Mouse (Mus musculus) right cerebral cortex, postnatal 25 days (tissue): Measurements from ENCODE around the gene Rpl5.
A peak's percentile ranks its signal among the peaks of the same experiment; 100 is the strongest.
"Not testable (repeated sequence)": the region's sequence is repeated elsewhere in the genome, so short reads cannot be mapped to it uniquely, and the experiment has no call there.

Source experiments
- DNase-seq: peaks from one replicate; pipeline ENCODE4 v3.0.0; 2022

The Rpl5 gene

DNA sequence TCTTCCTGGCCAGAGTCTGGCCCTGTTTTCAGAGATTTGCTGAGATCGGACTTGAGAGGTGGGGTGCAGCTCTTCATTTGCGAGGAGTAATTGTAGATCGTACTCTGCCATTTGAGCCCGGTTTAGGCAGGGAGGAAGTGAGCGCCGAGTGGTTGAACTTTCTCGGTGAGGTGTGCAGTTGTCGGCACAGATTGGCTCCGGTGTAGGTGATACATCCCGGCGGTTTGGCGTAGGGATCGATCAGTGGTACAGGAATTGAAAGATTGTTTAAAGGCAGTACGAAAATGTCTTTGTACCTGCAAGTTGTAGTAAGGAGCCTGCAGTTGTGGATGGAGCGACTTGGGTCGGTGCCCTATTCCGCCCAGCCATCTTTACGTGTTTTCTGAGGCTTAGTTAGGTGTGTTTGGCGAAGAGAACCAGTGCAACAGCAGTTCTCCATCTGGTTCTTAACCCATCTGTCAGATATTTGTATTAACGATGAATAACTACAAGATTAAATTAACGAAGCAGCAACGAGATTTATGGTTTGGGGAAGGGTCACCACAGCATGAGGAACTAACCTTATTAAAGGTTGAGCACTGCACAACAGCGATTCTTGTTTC, 813 bp downstream of the Rpl5 start:
- DNase-seq: no peak

DNA sequence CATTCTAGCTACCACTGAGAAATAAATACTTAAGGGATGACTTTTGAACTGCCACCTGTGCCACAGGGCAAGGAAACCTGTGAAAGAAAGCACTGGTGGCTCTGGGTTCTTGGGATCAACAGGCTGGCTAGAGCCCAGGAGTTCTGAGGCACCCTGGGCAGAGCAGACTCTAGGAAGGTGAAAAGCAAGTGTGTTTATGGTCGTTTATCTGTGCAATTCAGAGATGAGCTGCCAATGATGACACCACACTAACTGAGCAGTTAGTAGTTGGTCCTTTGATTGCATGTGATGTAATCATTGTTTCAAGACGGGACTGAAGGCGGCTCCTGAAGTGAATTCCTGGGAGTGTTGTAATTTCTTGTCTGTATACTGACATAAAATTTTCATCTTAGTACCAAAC, 4.0 kb downstream of the Rpl5 start:
- no peak for DNase-seq

DNA sequence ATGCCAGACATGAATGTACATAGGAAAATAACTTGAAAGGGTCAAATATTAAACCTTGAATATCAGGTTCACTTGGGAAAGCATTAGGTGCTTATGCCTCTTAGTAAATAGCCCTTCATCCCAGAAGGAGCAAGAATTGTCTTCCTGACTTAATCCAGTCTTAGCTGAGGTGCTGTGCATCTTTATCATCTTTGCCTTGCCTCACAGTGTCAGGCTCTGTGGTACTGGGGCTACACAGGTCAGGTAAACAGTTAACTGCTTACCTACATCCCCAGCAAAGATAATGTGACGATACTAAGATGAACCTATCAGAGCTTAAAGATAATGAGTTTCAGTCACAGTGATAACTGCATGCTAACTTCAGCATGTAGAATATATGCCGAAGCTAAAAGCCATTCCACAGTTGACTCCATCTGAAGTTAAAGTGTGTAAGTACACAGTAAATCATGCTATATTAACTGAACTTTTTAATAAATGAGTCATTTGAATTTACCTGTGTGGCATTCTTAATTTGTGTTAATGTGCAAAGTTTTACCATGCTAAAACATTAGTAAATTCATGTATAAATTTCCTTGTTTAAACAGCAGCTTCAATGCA, 8.3 kb downstream of the Rpl5 start:
- no peak for DNase-seq

DNA sequence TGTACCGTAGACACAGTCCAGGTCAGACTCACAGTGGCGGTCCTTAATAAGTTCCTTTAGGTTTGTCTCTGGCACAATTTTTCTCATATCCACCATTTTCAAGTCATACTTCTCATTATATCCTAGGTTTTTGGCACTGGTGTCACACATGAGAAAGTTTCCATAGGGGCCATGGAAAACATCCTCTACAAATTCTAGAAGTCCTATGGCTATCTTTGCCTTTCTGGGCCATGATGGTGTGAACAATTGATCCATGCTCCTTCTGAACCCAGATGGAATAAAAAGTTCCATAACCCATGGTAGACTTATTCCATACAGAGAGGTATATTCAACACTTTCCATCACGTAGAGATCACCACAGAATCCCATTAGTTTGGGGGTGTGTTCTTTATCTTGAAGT, 9.4 kb downstream of the Rpl5 start:
- no peak for DNase-seq

DNA sequence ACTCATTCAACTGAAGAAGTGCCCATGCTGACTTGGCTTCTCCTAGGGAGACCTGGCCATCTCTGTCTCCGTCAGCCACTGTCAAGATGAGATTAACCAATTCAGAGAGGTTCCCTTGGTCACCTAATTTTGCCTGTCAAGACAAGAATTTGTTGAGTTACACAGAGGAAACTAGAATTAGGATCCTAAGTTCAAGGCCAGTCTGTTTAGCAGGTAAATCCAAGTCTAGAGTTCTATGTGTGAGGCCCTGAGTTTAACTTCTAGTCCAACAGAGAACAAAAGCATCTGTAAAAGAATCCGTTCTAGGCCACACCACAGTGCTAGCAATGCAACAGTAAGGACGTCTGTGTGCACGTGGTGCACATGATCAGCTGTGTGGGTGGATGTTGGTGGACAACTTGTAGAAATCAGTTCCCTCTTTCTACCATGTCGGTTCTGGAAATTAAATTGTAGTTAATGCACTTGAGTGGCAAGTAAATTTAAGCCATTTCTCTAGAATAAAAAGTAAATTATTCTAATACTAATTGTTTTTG, 9.8 kb downstream of the Rpl5 start:
- DNase-seq: peak; percentile 2

DNA sequence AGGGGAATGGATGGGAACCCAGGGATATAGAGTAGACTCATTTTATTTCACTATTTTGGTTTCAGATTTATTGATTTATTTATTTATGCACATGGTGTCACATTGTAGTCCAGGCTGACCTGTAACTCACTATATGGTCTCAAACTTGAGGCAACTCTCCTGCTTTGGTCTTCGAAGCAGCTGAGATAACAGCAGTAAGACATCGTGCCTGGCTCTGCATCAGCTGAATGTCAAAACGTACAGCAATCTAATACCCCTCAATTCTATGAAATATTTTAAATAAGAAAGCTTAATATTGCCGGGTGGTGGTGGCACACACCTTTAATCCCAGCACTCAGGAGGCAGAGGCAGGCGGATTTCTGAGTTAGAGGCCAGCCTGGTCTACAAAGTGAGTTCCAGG, 10.7 kb downstream of the Rpl5 start:
- DNase-seq: peak; percentile 0

DNA sequence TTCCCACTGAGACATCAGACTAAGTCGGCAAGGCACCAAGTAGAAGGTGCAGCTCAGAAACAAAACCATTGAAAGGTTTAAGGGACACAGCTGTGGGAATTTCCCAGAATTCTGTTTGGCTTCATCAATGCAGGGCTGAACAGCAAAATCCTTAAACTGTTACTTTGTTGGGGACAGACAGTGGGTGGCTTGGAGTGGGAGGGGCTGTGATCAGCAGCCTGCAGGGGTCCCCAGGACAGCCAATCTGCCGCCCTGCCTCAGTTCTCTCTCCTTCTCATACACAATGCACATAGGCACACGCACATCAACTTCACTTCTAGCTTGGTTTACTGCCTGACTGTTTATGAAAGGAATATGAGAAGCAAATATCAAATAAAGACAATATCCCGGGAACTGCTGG, 15.0 kb downstream of the Rpl5 start:
- DNase-seq: no peak

DNA sequence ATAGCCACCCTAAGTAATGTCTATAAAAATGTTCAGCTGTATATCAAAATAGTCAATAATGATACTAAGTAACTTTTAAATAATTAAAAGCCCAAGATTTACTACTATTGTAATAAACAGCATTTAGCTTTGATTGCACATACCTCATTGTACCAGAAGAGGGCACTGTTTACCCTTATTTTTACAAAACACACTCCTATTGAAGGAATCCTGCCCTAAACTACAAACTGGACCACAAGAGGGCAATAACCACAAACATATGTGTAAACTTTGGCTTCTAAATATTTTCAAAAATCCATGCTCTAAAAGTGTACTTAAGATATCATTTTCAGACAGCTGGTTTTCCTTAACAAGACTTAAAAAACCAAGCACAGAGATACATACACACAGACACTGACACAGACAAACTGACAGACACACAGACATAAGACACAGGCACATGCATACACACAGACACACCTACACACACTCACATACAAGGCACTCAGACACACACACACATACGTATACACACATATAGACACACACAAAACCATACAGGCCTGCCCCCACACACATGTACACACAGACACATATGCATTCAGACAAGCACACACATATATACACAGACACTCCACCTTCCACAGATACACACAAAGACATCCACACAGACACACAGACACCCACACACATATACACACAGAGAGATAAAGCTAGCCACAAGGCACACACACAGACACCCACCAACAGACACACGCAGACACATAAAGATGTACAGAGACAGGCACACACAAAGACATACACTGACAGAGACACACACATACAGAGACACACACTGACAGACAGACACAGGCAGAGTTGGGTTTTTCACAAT, 21.3 kb downstream of the Rpl5 start:
- no peak for DNase-seq

DNA sequence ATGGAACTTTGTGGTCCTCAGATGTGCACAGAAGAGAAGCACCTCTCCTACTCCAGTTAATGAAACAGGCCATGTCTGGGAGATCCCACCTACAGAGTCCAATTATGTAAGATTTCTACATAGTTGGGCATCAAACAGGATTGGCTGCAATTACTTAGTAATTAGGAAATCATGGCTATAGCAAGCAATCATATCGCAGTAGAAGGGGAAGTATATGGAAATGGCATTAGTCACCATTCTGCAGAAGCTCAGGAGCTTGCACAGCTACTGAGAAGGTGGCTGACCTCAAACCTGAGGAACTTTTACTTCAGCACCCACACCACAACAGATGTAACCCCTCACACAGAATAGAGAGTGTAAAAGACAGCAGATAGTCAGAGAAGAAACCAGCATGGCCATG, 22.5 kb downstream of the Rpl5 start:
- no peak for DNase-seq

DNA sequence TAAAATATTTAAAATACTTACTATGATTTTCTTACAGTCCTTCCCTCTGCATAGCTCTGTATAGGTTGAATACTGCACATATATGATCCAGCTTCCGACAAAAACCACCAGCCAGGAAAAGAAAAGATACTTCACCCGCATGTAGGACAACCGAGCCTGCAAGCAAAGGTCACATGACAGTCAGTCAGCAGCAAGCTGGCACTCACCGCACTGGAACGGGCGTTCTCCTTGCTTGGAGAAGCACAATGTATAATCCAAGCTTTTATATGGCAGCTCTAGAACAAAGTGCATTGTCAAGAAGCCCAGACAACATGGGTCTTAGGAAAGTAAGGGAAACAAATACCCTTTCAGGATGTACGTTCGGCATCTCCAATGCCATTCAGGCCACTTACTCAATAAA, 24.3 kb downstream of the Rpl5 start:
- no peak for DNase-seq

DNA sequence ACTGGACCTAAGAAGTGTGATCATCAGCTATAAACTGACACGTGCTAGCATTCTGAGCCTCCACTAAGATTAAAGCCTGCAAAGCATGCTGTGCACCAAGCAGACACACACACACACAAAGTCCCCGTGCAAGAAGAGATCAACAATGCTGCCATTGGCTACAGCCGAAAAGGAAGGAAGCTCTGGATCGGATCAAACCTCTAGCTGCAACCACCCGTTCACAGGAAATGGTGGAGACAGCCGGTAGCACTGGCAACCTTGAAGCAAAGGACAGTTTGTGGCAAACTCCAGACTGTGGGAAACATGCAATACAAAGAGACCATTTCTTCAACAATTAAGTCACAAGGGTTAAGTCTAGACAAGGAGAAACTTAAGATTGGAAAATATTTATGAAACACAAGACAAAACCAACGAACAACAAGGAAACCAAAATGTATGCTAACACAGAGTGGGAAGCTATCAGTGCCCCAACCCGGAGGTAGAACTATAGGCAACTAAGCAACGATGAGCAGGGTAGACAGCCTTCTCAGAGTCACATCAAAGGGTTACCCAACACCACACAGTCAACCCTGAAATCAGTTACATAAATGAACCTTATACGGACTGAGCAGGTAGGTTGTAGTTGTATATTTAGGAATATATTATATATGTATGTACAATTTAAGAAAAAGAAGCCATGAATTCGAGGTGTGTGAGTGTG, 26.4 kb downstream of the Rpl5 start:
- no peak for DNase-seq

DNA sequence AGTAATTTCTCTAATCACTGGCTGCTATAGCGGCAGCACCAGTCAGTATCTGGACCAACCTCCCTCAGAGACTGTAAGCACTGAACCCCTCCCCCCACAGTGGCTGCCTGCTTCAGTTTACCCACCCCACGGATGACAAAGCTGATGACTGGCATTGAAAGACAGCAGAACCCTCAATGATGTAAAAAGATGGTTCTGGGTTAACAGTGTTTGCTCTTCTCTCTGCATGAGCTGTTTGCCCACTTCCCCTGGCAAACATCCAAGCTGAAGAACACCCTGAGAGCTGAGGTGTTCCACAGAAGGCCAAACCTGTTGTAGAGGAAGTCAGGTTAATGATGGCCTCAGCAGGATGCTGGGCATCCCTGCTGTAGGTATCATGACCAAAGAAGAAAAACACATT, 32.3 kb downstream of the Rpl5 start:
- DNase-seq: no peak

DNA sequence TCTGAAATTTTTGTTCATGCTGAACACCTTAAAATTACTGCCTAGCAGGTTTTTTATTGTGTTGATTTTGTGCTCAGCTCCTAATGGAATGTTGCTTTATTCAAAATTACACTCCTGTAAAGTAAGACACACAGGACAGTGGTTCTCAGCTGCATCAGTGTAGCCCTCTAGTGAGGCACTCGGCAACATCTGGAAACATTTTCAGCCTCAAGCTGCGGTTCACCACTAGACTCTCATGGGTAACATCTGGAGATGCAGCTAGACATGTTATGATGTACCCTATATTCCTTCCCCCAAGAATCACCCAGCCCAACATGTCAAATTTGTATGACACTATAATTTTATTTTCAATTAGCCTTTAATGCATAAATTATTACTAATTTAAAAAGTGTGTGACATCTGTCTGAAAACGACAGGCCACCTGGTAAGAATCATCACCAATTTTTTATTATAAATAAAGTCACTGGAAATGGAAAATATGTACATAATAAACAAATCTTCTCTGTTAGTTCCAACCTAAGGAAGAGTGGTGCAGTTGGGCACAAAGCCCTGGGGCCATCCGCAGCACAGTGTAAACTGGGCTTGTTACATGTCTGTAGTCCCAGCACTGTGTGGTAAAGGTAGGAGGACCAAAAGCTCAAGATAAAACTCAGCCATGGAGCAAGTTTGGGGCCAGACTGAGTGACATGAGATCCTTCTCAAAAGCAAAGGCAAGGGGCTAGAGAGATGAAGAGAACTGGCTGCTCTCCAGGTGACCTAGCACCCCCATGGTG, 33.1 kb downstream of the Rpl5 start:
- no peak for DNase-seq

DNA sequence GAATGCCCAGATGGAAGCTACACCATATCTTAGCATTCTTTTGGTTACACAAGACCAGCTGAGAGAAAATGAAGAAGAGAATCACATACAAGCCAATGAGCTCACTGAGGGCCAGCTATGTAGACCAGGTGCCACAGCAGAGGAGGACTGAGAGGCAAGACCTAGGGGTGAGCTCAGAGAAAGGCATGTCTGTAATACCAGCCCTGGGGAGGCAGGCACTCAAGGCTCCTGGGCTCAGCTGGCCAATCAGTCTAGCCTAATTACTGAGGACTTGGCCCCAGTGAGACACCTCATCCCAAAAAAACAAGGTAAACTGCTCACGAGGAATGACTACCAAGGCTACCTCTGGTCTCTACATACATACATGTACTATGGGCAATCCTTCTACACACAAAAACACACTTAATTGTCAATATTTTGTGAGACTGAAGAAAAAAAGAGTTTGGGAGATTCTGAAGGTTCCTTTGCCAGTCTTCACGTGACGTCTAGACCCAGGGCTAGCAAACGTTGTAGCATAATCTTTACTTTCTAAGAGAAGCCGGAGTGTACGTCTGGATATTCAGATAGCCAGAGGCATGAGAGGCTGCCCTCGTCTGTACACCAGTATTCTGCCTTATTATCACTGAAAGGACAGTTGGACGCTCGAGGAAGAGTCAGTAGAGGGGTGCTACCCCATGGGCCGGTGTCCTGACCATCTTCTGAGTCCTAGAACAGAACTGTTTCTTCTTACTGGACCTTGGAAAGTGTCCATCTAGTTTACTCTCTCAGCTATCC, 34.7 kb downstream of the Rpl5 start:
- no peak for DNase-seq

DNA sequence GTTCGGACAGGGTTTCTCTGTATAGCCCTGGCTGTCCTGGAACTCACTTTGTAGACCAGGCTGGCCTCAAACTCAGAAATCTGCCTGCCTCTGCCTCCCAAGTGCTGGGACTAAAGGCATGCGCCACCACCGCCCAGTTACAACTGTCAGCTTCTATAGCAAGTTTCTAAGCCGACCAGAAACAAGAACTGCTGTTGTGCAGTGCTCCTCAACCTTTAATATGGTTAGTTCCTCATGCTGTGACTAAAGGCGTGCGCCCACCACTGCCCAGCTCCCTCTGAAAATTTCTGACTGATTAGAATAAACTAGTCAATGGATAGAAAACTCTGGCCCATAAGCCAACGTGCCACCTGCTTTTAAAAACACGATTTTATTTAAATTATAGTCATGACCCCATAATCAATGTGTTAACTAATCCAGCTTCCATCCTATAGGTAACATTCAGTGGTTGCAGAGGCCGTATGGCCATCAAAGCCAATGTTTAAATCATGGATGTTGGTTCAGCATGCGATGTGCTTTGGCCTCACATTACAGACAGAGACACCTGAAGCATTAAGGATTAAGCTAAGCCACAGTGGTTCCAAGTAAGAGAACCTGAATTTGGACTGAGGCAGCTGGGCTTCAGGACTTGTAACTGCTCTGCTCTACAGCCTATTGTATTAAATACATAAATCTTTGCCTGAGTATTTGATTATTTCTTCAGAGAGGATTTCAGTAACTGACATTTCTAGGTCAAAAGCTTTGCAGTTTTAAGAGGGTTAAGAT, 36.5 kb downstream of the Rpl5 start:
- no peak for DNase-seq

DNA sequence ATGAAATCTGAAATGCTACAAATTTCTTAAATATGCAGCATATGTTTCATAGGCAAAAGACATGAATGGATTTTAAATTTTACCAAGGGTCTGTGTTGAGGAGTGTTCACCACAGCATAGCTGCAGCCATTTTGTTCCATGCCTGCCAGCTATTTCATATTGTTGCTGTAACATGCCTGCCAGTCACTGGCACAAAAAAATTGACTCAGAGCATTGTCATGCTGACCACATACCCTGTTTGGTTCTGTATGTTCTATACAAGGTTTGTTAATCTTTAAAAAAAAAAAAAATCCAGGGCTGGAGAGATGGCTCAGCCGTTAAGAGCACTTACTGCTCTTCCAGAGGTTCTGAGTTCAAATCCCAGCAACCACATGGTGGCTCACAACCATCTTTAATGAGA, 38.2 kb downstream of the Rpl5 start:
- DNase-seq: not testable (repeated sequence)

DNA sequence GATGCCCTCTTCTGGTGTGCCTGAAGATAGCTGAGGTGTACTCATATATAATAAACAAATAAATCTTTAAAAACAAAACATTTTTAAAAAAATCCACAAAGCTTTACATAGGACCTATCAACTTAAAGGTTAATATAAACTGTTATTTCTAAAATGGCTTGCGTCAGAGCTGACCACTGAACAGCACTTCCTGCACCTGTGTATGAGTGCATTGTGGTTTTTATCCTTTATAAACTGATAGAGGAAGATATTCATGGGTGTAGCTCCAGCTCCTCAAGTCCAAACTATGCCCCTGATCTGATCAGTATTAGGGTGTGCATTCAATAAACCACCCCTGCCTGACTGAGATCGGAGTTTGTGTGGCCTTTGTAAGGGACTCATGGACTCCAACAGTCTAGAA, 38.6 kb downstream of the Rpl5 start:
- no peak for DNase-seq

DNA sequence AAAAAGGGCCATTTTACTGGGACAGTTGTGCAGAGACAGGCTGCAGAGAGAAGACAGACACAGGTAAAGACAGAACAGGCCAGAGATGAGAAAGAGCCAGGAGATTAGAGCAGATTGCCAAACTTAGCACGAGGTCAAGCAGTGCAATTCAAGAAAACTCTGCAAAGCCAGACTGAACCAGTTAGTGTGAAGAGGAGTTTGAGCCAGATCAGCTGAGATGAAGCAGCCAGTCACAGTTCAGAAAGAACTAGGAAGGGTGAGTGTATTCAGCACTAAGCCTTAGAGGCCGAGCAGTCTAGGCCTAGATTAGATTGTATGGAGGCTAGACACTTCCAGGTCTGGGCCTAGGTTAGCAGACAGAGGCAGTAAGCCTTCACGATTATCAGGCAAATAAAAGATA, 39.4 kb downstream of the Rpl5 start:
- DNase-seq: no peak

DNA sequence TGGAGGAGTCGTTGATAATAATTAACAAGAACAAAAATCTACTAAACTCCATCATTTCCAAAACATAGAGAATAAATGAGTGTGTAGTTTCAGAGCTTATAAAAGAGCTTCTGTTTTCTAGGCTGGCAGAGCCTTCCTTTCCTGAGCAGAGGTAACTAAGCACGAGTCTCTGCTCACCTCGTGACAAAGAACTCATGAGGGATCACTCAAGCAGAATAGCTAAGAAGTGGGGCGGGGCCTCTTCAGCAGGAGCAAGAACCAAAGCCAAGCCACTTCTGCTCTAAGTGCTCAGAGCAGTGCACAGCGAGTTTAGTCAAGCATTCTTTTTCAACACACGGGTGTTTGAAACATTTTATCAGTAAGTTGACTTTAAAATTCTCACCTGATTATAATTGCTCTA, 40.9 kb downstream of the Rpl5 start:
- no peak for DNase-seq

DNA sequence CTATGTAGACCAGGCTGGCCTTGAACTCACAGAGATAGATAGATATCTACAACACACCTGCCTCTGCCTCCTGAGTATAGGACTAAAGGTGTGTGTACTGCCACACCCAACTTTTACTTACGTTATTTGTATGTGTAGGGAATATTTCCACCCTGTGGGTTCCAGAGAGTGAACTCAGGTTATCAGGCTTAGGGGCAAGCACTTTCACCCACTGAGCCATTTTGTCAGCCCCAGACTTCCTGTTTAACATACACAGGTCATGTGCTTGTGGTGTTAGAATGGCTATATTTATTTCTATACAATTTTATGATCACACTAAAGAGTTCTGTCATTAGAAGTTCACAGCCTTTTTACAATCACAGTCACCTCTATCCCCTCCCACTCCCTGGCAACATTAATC, 42.6 kb downstream of the Rpl5 start:
- no peak for DNase-seq

DNA sequence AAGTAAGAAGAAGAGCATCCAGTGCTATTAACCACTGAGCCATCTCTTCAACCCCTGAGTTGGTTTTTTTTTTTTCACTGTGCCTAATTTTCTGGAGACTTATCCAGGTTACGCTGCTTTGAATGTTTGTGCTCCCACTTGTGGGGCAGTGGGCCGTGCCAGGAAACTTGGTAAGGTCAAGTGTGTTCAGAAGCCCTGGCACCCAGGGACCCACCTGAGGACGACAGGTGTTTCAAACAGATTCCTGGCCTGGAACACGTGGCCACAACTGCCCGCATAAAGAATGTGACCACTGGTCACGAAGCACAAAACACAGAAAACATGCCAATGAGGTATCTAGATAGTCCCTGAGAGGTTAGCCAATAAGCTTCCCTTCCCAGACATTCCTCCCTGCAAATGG, 43.2 kb downstream of the Rpl5 start:
- DNase-seq: no peak
